Mouse (Mus musculus): ENCODE measurements around the gene Zfp655.
"Not testable (repeated sequence)": the region's sequence is repeated elsewhere in the genome, so short reads cannot be mapped to it uniquely, and the experiment has no call there.

Zfp655 gene

GRCm38 (mm10) chr5:145218206-145218605, 13.3 kb upstream of the Zfp655 start:
- in situ Hi-C loops (cut with MboI; ENCODE audit: unreplicated experiment in 2 of 2) = loop anchor here in 1 of 2 experiments (25.0 kb wide), 1 partner anchor 1844 kb away; no protein-coding TSS in a partner anchor

- in situ Hi-C loops (cut with MboI; ENCODE audit: unreplicated experiment in 2 of 2) = loop anchor here in 1 of 2 experiments (25.0 kb wide), 1 partner anchor 1844 kb away; no protein-coding TSS in a partner anchor
Observed at GRCm38 (mm10) chr5:145218671-145219070, 12.8 kb upstream of the Zfp655 start.

GRCm38 (mm10) chr5:145219981-145220380, 11.5 kb upstream of the Zfp655 start:
- in situ Hi-C loops (cut with MboI; ENCODE audit: unreplicated experiment in 2 of 2) = loop anchor here in 1 of 2 experiments (25.0 kb wide), 1 partner anchor 1842 kb away; no protein-coding TSS in a partner anchor

GRCm38 (mm10) chr5:145222840-145223239, 8.7 kb upstream of the Zfp655 start:
- in situ Hi-C loops (cut with MboI; ENCODE audit: unreplicated experiment in 2 of 2) = loop anchor here in 1 of 2 experiments (25.0 kb wide), 1 partner anchor 1839 kb away; no protein-coding TSS in a partner anchor

GRCm38 (mm10) chr5:145223395-145223794, 8.1 kb upstream of the Zfp655 start:
- in situ Hi-C loops (cut with MboI; ENCODE audit: unreplicated experiment in 2 of 2) = loop anchor here in 1 of 2 experiments (25.0 kb wide), 1 partner anchor 1839 kb away; no protein-coding TSS in a partner anchor

GRCm38 (mm10) chr5:145226453-145226852, 5.1 kb upstream of the Zfp655 start:
- in situ Hi-C loops (cut with MboI; ENCODE audit: unreplicated experiment in 2 of 2) = loop anchor here in 1 of 2 experiments (25.0 kb wide), 2 partner anchors 986 to 1261 kb away; partner anchors contain the start of genes Gm6370, Gm6408 and Rnf6

GRCm38 (mm10) chr5:145229283-145229682, 2.2 kb upstream of the Zfp655 start:
- in situ Hi-C loops (cut with MboI; ENCODE audit: unreplicated experiment in 2 of 2) = loop anchor here in 1 of 2 experiments (25.0 kb wide), 2 partner anchors 983 to 1258 kb away; partner anchors contain the start of genes Gm6370, Gm6408 and Rnf6

- in situ Hi-C loops (cut with MboI; ENCODE audit: unreplicated experiment in 2 of 2) = loop anchor here in 1 of 2 experiments (25.0 kb wide), 2 partner anchors 982 to 1257 kb away; partner anchors contain the start of genes Gm6370, Gm6408 and Rnf6
Observed at GRCm38 (mm10) chr5:145230641-145231040, 874 bp upstream of the Zfp655 start.

GRCm38 (mm10) chr5:145231893-145232411, 437 bp downstream of the Zfp655 start:
- in situ Hi-C loops (cut with MboI; ENCODE audit: unreplicated experiment in 2 of 2) = loop anchor here in 1 of 2 experiments (25.0 kb wide), 2 partner anchors 980 to 1255 kb away; partner anchors contain the start of genes Gm6370, Gm6408 and Rnf6

- in situ Hi-C loops (cut with MboI; ENCODE audit: unreplicated experiment in 2 of 2) = loop anchor here in 1 of 2 experiments (25.0 kb wide), 2 partner anchors 978 to 1253 kb away; partner anchors contain the start of genes Gm6370, Gm6408 and Rnf6
Observed at GRCm38 (mm10) chr5:145234636-145235035, 3.1 kb downstream of the Zfp655 start.

- in situ Hi-C loops (cut with MboI; ENCODE audit: unreplicated experiment in 2 of 2) = loop anchor here in 1 of 2 experiments (25.0 kb wide), 2 partner anchors 963 to 1238 kb away; partner anchors contain the start of genes Gm6370, Gm6408 and Rnf6
Observed at GRCm38 (mm10) chr5:145249520-145249919, 18.0 kb downstream of the Zfp655 start.

- in situ Hi-C loops (cut with MboI; ENCODE audit: unreplicated experiment in 2 of 2) = not testable (repeated sequence)
Observed at GRCm38 (mm10) chr5:145273568-145273967, 42.1 kb downstream of the Zfp655 start.

- in situ Hi-C loops (cut with MboI; ENCODE audit: unreplicated experiment in 2 of 2) = no loop called here
Observed at GRCm38 (mm10) chr5:145279948-145280347, 48.4 kb downstream of the Zfp655 start.

- in situ Hi-C loops (cut with MboI; ENCODE audit: unreplicated experiment in 2 of 2) = no loop called here
Observed at GRCm38 (mm10) chr5:145280371-145281143, 49.0 kb downstream of the Zfp655 start, which contains the start of gene Zscan25. Gene Zscan25, plus strand, starts transcription at chr5:145280500.

- in situ Hi-C loops (cut with MboI; ENCODE audit: unreplicated experiment in 2 of 2) = no loop called here
Observed at GRCm38 (mm10) chr5:145288382-145288781, 56.9 kb downstream of the Zfp655 start.

GRCm38 (mm10) chr5:145290697-145291096, 59.2 kb downstream of the Zfp655 start:
- in situ Hi-C loops (cut with MboI; ENCODE audit: unreplicated experiment in 2 of 2) = no loop called here

GRCm38 (mm10) chr5:145292398-145292797, 60.9 kb downstream of the Zfp655 start:
- in situ Hi-C loops (cut with MboI; ENCODE audit: unreplicated experiment in 2 of 2) = no loop called here

All from v-Abl transformed pro-B cells (cell line).